Comparison of ENCODE assay signal across 23 mouse cellular contexts in genomic region chr6:144490896-144491295, GRCm38 (mm10).
A peak's percentile ranks its signal among the peaks of the same experiment; 100 is the strongest.
DNase-seq lines count a peak whose midpoint lies in the region; ATAC-seq and TF ChIP-seq lines count a peak whose summit lies in the region.
"Had no signal": no experiment of that assay in that cellular context is flagged by ENCODE, and none has a peak within 500 bp of the region (broad histone marks: within the 10 kb centered on the region; RNA-seq: fewer than 3 reads in every experiment).

No protein-coding gene starts in this region.

- H3K27ac ChIP-seq in kidney, postnatal 0 days = no peak overlapping the region
- H3K27ac ChIP-seq in lung, embryonic 16.5 days (ENCODE audit: low read length) = peak overlapping the region; percentile 59
- H3K27ac ChIP-seq in gastrocnemius, adult 2 months = no peak overlapping the region
- H3K27ac ChIP-seq: embryonic facial prominence, embryonic 12.5 days; embryonic facial prominence, embryonic 15.5 days; heart, adult 2 months; hindbrain, embryonic 12.5 days; hindbrain, embryonic 15.5 days had no signal

- TF ChIP-seq CTCF in kidney, postnatal 0 days (IDR thresholded peaks at IDR 0.05; ENCODE audit: low read depth) = 0 out of 2 replicates have a peak, but pooled peaks have one; percentile 3
- TF ChIP-seq CTCF in lung, adult 2 months (IDR thresholded peaks at IDR 0.05; ENCODE audit: insufficient read depth, low read length) = no peak
- no peak for TF ChIP-seq CTCF in gastrocnemius, adult 2 months (IDR thresholded peaks at IDR 0.05)

- H3K27me3 ChIP-seq in kidney, postnatal 0 days (ENCODE audit: insufficient read depth, low read length) = no peaks in the 10 kb centered on the region
- no peaks in the 10 kb centered on the region for H3K27me3 ChIP-seq in lung, embryonic 16.5 days (ENCODE audit: control insufficient read depth, insufficient read depth, low read depth, low read length)
- H3K27me3 ChIP-seq: embryonic facial prominence, embryonic 12.5 days; embryonic facial prominence, embryonic 15.5 days; hindbrain, embryonic 12.5 days; hindbrain, embryonic 15.5 days had no signal

- no peak for DNase-seq in kidney, postnatal 0 days (ENCODE audit: low spot score)
- DNase-seq in kidney, adult 8-10 months = no peak
- DNase-seq in lung, adult 2 months = no peak
- DNase-seq in R1 (ENCODE audit: low read depth, low spot score) = peak; percentile 52
- DNase-seq in ovary, postnatal 14 days (ENCODE audit: low spot score) = no peak
- no peak for DNase-seq in gastrocnemius, adult 2 months
- DNase-seq: adrenal gland, adult 2 months; adrenal gland, postnatal 14 days; B cell, adult 2 months; cerebellum, adult 11 months; cerebellum, adult 2 months; cerebellum, adult 9-11 months; cerebellum, postnatal 25 days; forebrain, postnatal 0 days; gastrocnemius, postnatal 25 days; heart, adult 2 months had no signal

- no peaks in the 10 kb centered on the region for H3K36me3 ChIP-seq in kidney, postnatal 0 days (ENCODE audit: insufficient read depth, low read length)
- no peaks in the 10 kb centered on the region for H3K36me3 ChIP-seq in lung, embryonic 16.5 days (ENCODE audit: control insufficient read depth, insufficient read depth, low read length)
- H3K36me3 ChIP-seq: embryonic facial prominence, embryonic 12.5 days; embryonic facial prominence, embryonic 15.5 days; hindbrain, embryonic 12.5 days; hindbrain, embryonic 15.5 days had no signal

- 98% methylated on average over 5 of the region's 5 CpGs for WGBS in kidney, postnatal 0 days
- WGBS in lung, embryonic 16.5 days = 98% methylated on average over 5 of the region's 5 CpGs
- WGBS in lung, adult 2 months = 94% methylated on average over 5 of the region's 5 CpGs

- no peaks in the 10 kb centered on the region; the same call in 1 of the 2 replicates for H3K9me3 ChIP-seq in kidney, postnatal 0 days (replicated peaks; ENCODE audit: low read length)
- H3K9me3 ChIP-seq in lung, embryonic 16.5 days (ENCODE audit: control insufficient read depth, low read length) = peaks cover 13% of the 10 kb centered on the region
- H3K9me3 ChIP-seq: embryonic facial prominence, embryonic 12.5 days had no signal

- no peak for ATAC-seq in kidney, postnatal 0 days (replicated peaks; ENCODE audit: low FRiP score, low read depth)
- ATAC-seq in lung, embryonic 16.5 days (ENCODE audit: low read depth) = no peak
- ATAC-seq: forebrain, embryonic 14.5 days; forebrain, postnatal 0 days had no signal

- intact Hi-C loops in gastrocnemius, adult 2 months (cut with DNase I) = no loop called here

- no peak overlapping the region for H3K4me2 ChIP-seq in kidney, postnatal 0 days (ENCODE audit: low read length)
- no peak overlapping the region for H3K4me2 ChIP-seq in lung, embryonic 16.5 days (ENCODE audit: low read depth, low read length)
- H3K4me2 ChIP-seq: embryonic facial prominence, embryonic 12.5 days; embryonic facial prominence, embryonic 15.5 days; heart, embryonic 11.5 days; hindbrain, embryonic 12.5 days; hindbrain, embryonic 15.5 days had no signal

- H3K4me3 ChIP-seq in kidney, postnatal 0 days (replicated peaks; ENCODE audit: low read depth, low read length) = no peak overlapping the region
- H3K4me3 ChIP-seq in lung, embryonic 16.5 days (ENCODE audit: low read length) = no peak overlapping the region
- H3K4me3 ChIP-seq in lung, adult 2 months (replicated peaks; ENCODE audit: extremely low read depth, low read depth, low read length) = no peak overlapping the region
- H3K4me3 ChIP-seq in gastrocnemius, adult 2 months = no peak overlapping the region
- H3K4me3 ChIP-seq: embryonic facial prominence, embryonic 12.5 days; embryonic facial prominence, embryonic 15.5 days; heart, adult 2 months; hindbrain, embryonic 12.5 days; hindbrain, embryonic 15.5 days had no signal

- H3K4me1 ChIP-seq in kidney, postnatal 0 days (replicated peaks; ENCODE audit: insufficient read depth, low read length) = no peaks in the 10 kb centered on the region
- no peaks in the 10 kb centered on the region for H3K4me1 ChIP-seq in lung, embryonic 16.5 days (replicated peaks; ENCODE audit: control insufficient read depth, insufficient read depth, low read length)
- H3K4me1 ChIP-seq in lung, adult 2 months (ENCODE audit: control insufficient read depth, insufficient read depth, low read length) = no peaks in the 10 kb centered on the region
- H3K4me1 ChIP-seq: embryonic facial prominence, embryonic 12.5 days; embryonic facial prominence, embryonic 15.5 days; hindbrain, embryonic 12.5 days; hindbrain, embryonic 15.5 days had no signal

- no peak for TF ChIP-seq POLR2A in lung, adult 2 months (IDR thresholded peaks at IDR 0.05; ENCODE audit: borderline replicate concordance, extremely low read depth, low read depth, low read length)

- no peak overlapping the region for H3K9ac ChIP-seq in kidney, postnatal 0 days (ENCODE audit: low read depth, low read length)
- H3K9ac ChIP-seq in lung, embryonic 16.5 days (ENCODE audit: low read length) = no peak overlapping the region
- H3K9ac ChIP-seq: embryonic facial prominence, embryonic 12.5 days; embryonic facial prominence, embryonic 15.5 days; forebrain, postnatal 0 days; hindbrain, embryonic 12.5 days; hindbrain, embryonic 15.5 days had no signal
